Mouse (Mus musculus) left cerebral cortex, adult 18-20 months (tissue): ENCODE measurements around the gene Olfr853. TPM values are rescaled to one million over a fixed set of nuclear protein-coding genes. Genes with fewer than 3 reads are reported as not detected.

Experiments used
- DNase-seq, 2 experiments: peaks; one replicate each; pipeline ENCODE4 v3.0.0; 2021 to 2022; ENCODE audit warnings: low spot score in 2 of 2, mixed read lengths in 1 of 2
- long read RNA-seq, 2 experiments: library from polyadenylated mRNA; stranded (forward); transcript quantifications; one replicate each; pipeline ENCODE4 v2.0.0; 2021
- total RNA-seq, 2 experiments: library from RNA; stranded (reverse); gene quantifications; 2 replicates each; pipeline ENCODE4 v1.2.3; 2021

The Olfr853 gene
- not detected for total RNA-seq
- long read RNA-seq, experiment 1: 0 reads
- long read RNA-seq, experiment 2: 0 reads

DNA sequence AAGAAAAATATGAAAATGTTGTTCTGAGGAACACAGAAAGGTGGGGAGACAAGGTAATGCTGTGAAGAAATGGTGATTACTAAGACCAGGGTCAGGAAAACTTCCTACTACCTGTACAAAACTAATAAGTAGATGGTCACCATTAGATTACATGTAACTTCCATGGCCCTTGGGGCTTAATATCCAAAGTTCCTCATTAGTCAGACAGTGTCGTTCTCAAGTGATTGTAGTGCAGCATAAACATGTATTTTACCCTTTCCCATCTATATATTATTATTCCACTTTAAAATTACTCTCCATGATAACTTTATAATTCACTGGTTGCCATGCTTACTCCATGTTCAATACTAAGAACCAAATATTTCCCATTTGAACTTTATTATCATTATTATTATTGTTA lies at the start of gene Olfr853:
Gene Olfr853, minus strand, starts transcription at position 101 of the 400 bp plus-strand sequence.
- DNase-seq: no peak

DNA sequence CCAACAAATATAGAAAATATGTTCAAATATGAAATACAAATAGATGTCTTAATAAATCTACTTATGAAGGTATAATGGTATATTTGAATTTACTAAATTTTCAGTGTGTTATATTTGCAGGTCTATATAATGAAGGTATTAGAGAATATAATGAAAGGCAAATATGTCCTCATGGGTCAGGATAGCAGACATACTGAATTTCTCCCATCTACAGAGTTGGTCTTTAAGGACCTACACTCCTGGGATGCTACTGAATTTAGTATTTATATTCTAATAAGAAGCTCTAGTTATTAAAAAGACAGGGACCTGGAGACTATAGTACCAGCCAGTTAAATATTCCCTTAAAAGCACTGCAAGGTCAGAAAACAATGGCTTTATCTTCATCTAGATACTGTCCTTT lies 41.4 kb upstream of the Olfr853 start, which contains the start of gene Olfr855:
Gene Olfr855, plus strand, starts transcription at position 301 of the 400 bp plus-strand sequence.
- DNase-seq: no peak

GRCm38 (mm10) chr9:19567282-19567681 lies 26.4 kb upstream of the Olfr853 start, which contains the start of gene Olfr854:
Olfr854 (minus strand) TSS chr9:19567382.
- DNase-seq: no peak

GRCm38 (mm10) chr9:19492995-19493394 lies 47.9 kb downstream of the Olfr853 start, which contains the start of gene Olfr851:
Olfr851 (plus strand) TSS chr9:19493295.
- no peak for DNase-seq

Other genes with a start within 250 kb of the Olfr853 start
- not detected for gene Olfr844, start 224.7 kb downstream of the Olfr853 start, total RNA-seq
- gene Olfr845, start 204.6 kb downstream of the Olfr853 start, total RNA-seq: not detected
- gene Olfr846, start 177.1 kb downstream of the Olfr853 start, total RNA-seq: not detected
- not detected for gene Olfr847, start 162.4 kb downstream of the Olfr853 start, total RNA-seq
- not detected for gene Olfr849, start 100.8 kb downstream of the Olfr853 start, total RNA-seq
- not detected for gene Olfr850, start 62.8 kb downstream of the Olfr853 start, total RNA-seq
- not detected for gene Olfr851, start 47.8 kb downstream of the Olfr853 start, total RNA-seq
- gene Olfr854, start 26.3 kb upstream of the Olfr853 start, total RNA-seq: not detected
- not detected for gene Olfr855, start 41.5 kb upstream of the Olfr853 start, total RNA-seq
- 10 to 100 TPM; 21.8 to 22.7 TPM for gene Zfp317, start 81.0 kb upstream of the Olfr853 start, total RNA-seq
- not detected for gene Olfr857, start 168.4 kb upstream of the Olfr853 start, total RNA-seq
- not detected for gene Olfr58, start 239.2 kb upstream of the Olfr853 start, total RNA-seq